Mouse (Mus musculus) adrenal gland, postnatal 14 days (tissue): ENCODE measurements around the gene Smc5. TPM values are rescaled to one million over a fixed set of nuclear protein-coding genes. Genes with fewer than 3 reads are reported as not detected.

Source experiments
- DNase-seq: peaks from one replicate; pipeline ENCODE4 v3.0.0; 2021; ENCODE audit warnings: mixed read lengths
- long read RNA-seq, 2 experiments: library from polyadenylated mRNA; stranded (forward); transcript quantifications; one replicate each; pipeline ENCODE4 v2.0.0; 2021
- total RNA-seq: library from RNA; stranded (reverse); gene quantifications from 2 replicates; pipeline ENCODE4 v1.2.3, GENCODE M21; 2021

The Smc5 gene
- 27.8 and 33.2 TPM in 2 replicates for total RNA-seq
- long read RNA-seq, experiment 1, full-length matches to known transcripts: 4 of 10 reads
- long read RNA-seq, experiment 1, partial matches to known transcripts: 3 of 10 reads
- long read RNA-seq, experiment 1, other reads (novel, unspliced or antisense): 3 of 10 reads
- long read RNA-seq, experiment 2, full-length matches to known transcripts: 3 of 14 reads
- long read RNA-seq, experiment 2, partial matches to known transcripts: 3 of 14 reads
- long read RNA-seq, experiment 2, other reads (novel, unspliced or antisense): 8 of 14 reads

- DNase-seq: peak; percentile 97
Measured at GRCm38 (mm10) chr19:23273355-23274053, at the start of gene Smc5. Smc5 (minus strand) TSS chr19:23273897.

- DNase-seq: no peak
Measured at GRCm38 (mm10) chr19:23323107-23323506, 49.4 kb upstream of the Smc5 start.

GRCm38 (mm10) chr19:23317989-23318358 is 44.3 kb upstream of the Smc5 start:
- DNase-seq: no peak

- no peak for DNase-seq
Measured at GRCm38 (mm10) chr19:23317295-23317988, 43.7 kb upstream of the Smc5 start.

- DNase-seq: no peak
Measured at GRCm38 (mm10) chr19:23316851-23317250, 43.2 kb upstream of the Smc5 start.

GRCm38 (mm10) chr19:23309979-23310378 is 36.3 kb upstream of the Smc5 start:
- DNase-seq: no peak

GRCm38 (mm10) chr19:23306671-23307070 is 33.0 kb upstream of the Smc5 start:
- DNase-seq: no peak

GRCm38 (mm10) chr19:23299987-23300386 is 26.3 kb upstream of the Smc5 start:
- DNase-seq: no peak

GRCm38 (mm10) chr19:23298917-23299316 is 25.2 kb upstream of the Smc5 start:
- no peak for DNase-seq

- DNase-seq: no peak
Measured at GRCm38 (mm10) chr19:23297191-23297590, 23.5 kb upstream of the Smc5 start.

GRCm38 (mm10) chr19:23289251-23289650 is 15.6 kb upstream of the Smc5 start:
- no peak for DNase-seq

- no peak for DNase-seq
Measured at GRCm38 (mm10) chr19:23281911-23282660, 8.4 kb upstream of the Smc5 start.

- no peak for DNase-seq
Measured at GRCm38 (mm10) chr19:23274054-23274724, 492 bp upstream of the Smc5 start.

GRCm38 (mm10) chr19:23256771-23257170 is 16.9 kb downstream of the Smc5 start:
- DNase-seq: no peak

GRCm38 (mm10) chr19:23246473-23246872 is 27.2 kb downstream of the Smc5 start:
- DNase-seq: no peak

- peak; percentile 45 for DNase-seq
Measured at GRCm38 (mm10) chr19:23225065-23225464, 48.6 kb downstream of the Smc5 start.

- DNase-seq: no peak
Measured at GRCm38 (mm10) chr19:23214326-23214725, 59.4 kb downstream of the Smc5 start.

GRCm38 (mm10) chr19:23211325-23211724 is 62.4 kb downstream of the Smc5 start:
- no peak for DNase-seq

- no peak for DNase-seq
Measured at GRCm38 (mm10) chr19:23203505-23204053, 70.1 kb downstream of the Smc5 start.

- DNase-seq: no peak
Measured at GRCm38 (mm10) chr19:23202106-23202505, 71.6 kb downstream of the Smc5 start.

GRCm38 (mm10) chr19:23193076-23193475 is 80.6 kb downstream of the Smc5 start:
- no peak for DNase-seq

GRCm38 (mm10) chr19:23191486-23191885 is 82.2 kb downstream of the Smc5 start:
- DNase-seq: no peak
